In genomic region chr1:82839296-82839613, GRCm38 (mm10) we compare ENCODE assay signal across 7 mouse cellular contexts. TPM values are rescaled to one million over a fixed set of nuclear protein-coding genes. Genes with fewer than 3 reads are reported as not detected.
DNase-seq lines count a peak whose midpoint lies in the region; ATAC-seq lines count a peak whose summit lies in the region.

Gene Agfg1 (plus strand): TSS chr1:82839483.

- H3K4me2 ChIP-seq in embryonic facial prominence, embryonic 12.5 days (replicated peaks): peak within 1 kb of the TSS; percentile 87
- peak within 1 kb of the TSS; percentile 77 for H3K4me2 ChIP-seq in limb, embryonic 11.5 days (ENCODE audit: low read depth, severe bottlenecking)
- peak within 1 kb of the TSS; percentile 82 for H3K4me2 ChIP-seq in midbrain, embryonic 14.5 days (ENCODE audit: low read length)

- peak within 1 kb of the TSS; percentile 96 for H3K9ac ChIP-seq in embryonic facial prominence, embryonic 12.5 days
- peak within 1 kb of the TSS; percentile 90 for H3K9ac ChIP-seq in limb, embryonic 11.5 days (ENCODE audit: low read length)
- peak within 1 kb of the TSS; percentile 92 for H3K9ac ChIP-seq in midbrain, embryonic 14.5 days (replicated peaks; ENCODE audit: low read length)

- no peaks in the 10 kb centered on the region for H3K27me3 ChIP-seq in embryonic facial prominence, embryonic 12.5 days
- no peaks in the 10 kb centered on the region for H3K27me3 ChIP-seq in limb, embryonic 11.5 days (ENCODE audit: control insufficient read depth, insufficient read depth, low read length)
- no peaks in the 10 kb centered on the region for H3K27me3 ChIP-seq in midbrain, embryonic 14.5 days (ENCODE audit: control insufficient read depth, insufficient read depth, low read length)

- H3K4me1 ChIP-seq in embryonic facial prominence, embryonic 12.5 days: peaks cover 14% of the 10 kb centered on the region
- peaks cover 5% of the 10 kb centered on the region for H3K4me1 ChIP-seq in limb, embryonic 11.5 days (ENCODE audit: control insufficient read depth, insufficient read depth, low read length)
- H3K4me1 ChIP-seq in midbrain, embryonic 14.5 days (ENCODE audit: control insufficient read depth, insufficient read depth, low read length): peaks cover 13% of the 10 kb centered on the region

- H3K36me3 ChIP-seq in embryonic facial prominence, embryonic 12.5 days: peaks cover 4% of the 10 kb centered on the region; the same call in 1 of the 2 replicates
- H3K36me3 ChIP-seq in limb, embryonic 11.5 days (ENCODE audit: control insufficient read depth, insufficient read depth, low read length): no peaks in the 10 kb centered on the region
- no peaks in the 10 kb centered on the region for H3K36me3 ChIP-seq in midbrain, embryonic 14.5 days (ENCODE audit: control insufficient read depth, insufficient read depth, low read length)

- WGBS in embryonic facial prominence, embryonic 12.5 days: 0% methylated on average over 33 of the region's 34 CpGs
- under 1% methylated on average over 28 of the region's 34 CpGs for WGBS in limb, embryonic 11.5 days
- 1% methylated on average over 34 of the region's 34 CpGs for WGBS in midbrain, embryonic 14.5 days

- no peaks in the 10 kb centered on the region for H3K9me3 ChIP-seq in embryonic facial prominence, embryonic 12.5 days
- no peaks in the 10 kb centered on the region for H3K9me3 ChIP-seq in limb, embryonic 11.5 days (ENCODE audit: control insufficient read depth, low read length)
- no peaks in the 10 kb centered on the region for H3K9me3 ChIP-seq in midbrain, embryonic 14.5 days (ENCODE audit: control insufficient read depth, low read length)

- peak within 1 kb of the TSS; percentile 99 for H3K4me3 ChIP-seq in embryonic facial prominence, embryonic 12.5 days
- H3K4me3 ChIP-seq in limb, embryonic 11.5 days (ENCODE audit: low read depth, low read length): peak within 1 kb of the TSS; percentile 96
- peak within 1 kb of the TSS; percentile 92 for H3K4me3 ChIP-seq in midbrain, embryonic 14.5 days (replicated peaks; ENCODE audit: low read depth, low read length)

- peak within 1 kb of the TSS; percentile 82 for H3K27ac ChIP-seq in embryonic facial prominence, embryonic 12.5 days
- H3K27ac ChIP-seq in limb, embryonic 11.5 days (replicated peaks; ENCODE audit: low read depth, low read length): peak within 1 kb of the TSS; percentile 52; the same call in 1 of the 2 replicates
- peak within 1 kb of the TSS; percentile 89 for H3K27ac ChIP-seq in midbrain, embryonic 14.5 days (replicated peaks; ENCODE audit: low read depth, low read length)

- DNase-seq in adrenal gland, postnatal 25 days: peak; percentile 96
- DNase-seq in heart, adult 11 months: peak; percentile 99
- DNase-seq in kidney, adult 18-20 months: peak; percentile 95
- peak; percentile 96 for DNase-seq in limb, embryonic 11.5 days (ENCODE audit: low spot score)
- peak; percentile 97 for DNase-seq in midbrain, embryonic 14.5 days
- DNase-seq in spleen, adult 18-20 months: peak; percentile 87 to 94

- peak; percentile 84 for ATAC-seq in embryonic facial prominence, embryonic 12.5 days (ENCODE audit: insufficient number of reproducible peaks, insufficient read depth, low FRiP score, low TSS enrichment)
- ATAC-seq in limb, embryonic 11.5 days (ENCODE audit: insufficient number of reproducible peaks, low FRiP score, low TSS enrichment, low read depth): peak; percentile 87
- peak; percentile 92 for ATAC-seq in midbrain, embryonic 14.5 days (ENCODE audit: low FRiP score, low TSS enrichment)

RNA-seq across cellular contexts. Expression of gene Agfg1, which starts in this region (rescaled TPM):
- 56.4 and 58.6 TPM in 2 replicates for total RNA-seq in adrenal gland, postnatal 25 days (2021)
- polyA plus RNA-seq in embryonic facial prominence, embryonic 12.5 days (2016; fragmentation: Nextera tagmentation; extraction: Ambion mirVana): 38.9 and 39.5 TPM in 2 replicates
- 39.8 and 42.1 TPM in 2 replicates for polyA plus RNA-seq in limb, embryonic 11.5 days (2014; fragmentation: Nextera tagmentation; extraction: Ambion mirVana)
- polyA plus RNA-seq in midbrain, embryonic 14.5 days (2014; fragmentation: Nextera tagmentation; extraction: Ambion mirVana): 32.4 and 43.7 TPM in 2 replicates

Comparison
In these comparisons a context has a peak if more than half of its experiments do, and no peak if none do; other contexts are left out.
1. Peak in every context shown above with its lines: DNase-seq, ATAC-seq, H3K4me3 ChIP-seq and H3K27ac ChIP-seq.